Mouse (Mus musculus): Measurements from ENCODE around the gene Fpr1. TPM values are rescaled to one million over a fixed set of nuclear protein-coding genes. Genes with fewer than 3 reads are reported as not detected.
"Not testable (repeated sequence)": the region's sequence is repeated elsewhere in the genome, so short reads cannot be mapped to it uniquely, and the experiment has no call there.

The Fpr1 gene
- total RNA-seq (2021): not detected
- long read RNA-seq, experiment 1: 0 reads
- long read RNA-seq, experiment 2: 0 reads

DNA sequence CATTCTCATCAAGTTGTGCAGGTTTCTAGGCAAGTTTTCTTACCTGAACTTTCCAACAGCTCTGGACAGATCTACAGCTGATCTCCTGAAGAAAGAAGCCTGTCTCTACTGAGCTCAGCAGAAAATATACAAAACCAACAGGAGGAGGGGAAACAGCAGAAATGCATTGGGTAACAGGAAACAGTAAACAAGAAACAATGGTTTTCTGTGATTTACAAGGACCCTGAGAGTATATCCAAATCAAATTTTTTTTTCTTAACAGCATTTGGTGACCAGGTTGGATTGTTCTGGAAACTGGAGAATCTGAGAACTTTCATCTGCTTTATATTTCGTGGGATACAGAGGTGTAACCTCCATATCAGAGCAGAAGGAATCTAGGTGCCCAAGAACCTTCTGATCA lies at the start of gene Fpr1:
Gene Fpr1, minus strand, starts transcription at position 101 of the 400 bp plus-strand sequence.
- no peak for DNase-seq (ENCODE audit: low spot score in 2 of 2)
- Histone ChIP-seq H3K4me3 (no peak within 1 kb of the TSS), H3K27ac (no peak within 1 kb of the TSS)
- TF ChIP-seq CTCF (conservative IDR thresholded peaks at IDR 0.05): no peak

GRCm38 (mm10) chr17:17917782-17918181 lies 34.0 kb upstream of the Fpr1 start:
- DNase-seq (ENCODE audit: low spot score in 2 of 2): no peak
- no peak for TF ChIP-seq CTCF (conservative IDR thresholded peaks at IDR 0.05)
- H3K4me3 ChIP-seq: no peak overlapping the region
- H3K27ac ChIP-seq: no peak overlapping the region

GRCm38 (mm10) chr17:17917376-17917775 lies 33.6 kb upstream of the Fpr1 start:
- DNase-seq (ENCODE audit: low spot score in 2 of 2): no peak
- no peak for TF ChIP-seq CTCF (conservative IDR thresholded peaks at IDR 0.05)
- Histone ChIP-seq H3K27ac (no peak overlapping the region), H3K4me3 (no peak overlapping the region)

DNA sequence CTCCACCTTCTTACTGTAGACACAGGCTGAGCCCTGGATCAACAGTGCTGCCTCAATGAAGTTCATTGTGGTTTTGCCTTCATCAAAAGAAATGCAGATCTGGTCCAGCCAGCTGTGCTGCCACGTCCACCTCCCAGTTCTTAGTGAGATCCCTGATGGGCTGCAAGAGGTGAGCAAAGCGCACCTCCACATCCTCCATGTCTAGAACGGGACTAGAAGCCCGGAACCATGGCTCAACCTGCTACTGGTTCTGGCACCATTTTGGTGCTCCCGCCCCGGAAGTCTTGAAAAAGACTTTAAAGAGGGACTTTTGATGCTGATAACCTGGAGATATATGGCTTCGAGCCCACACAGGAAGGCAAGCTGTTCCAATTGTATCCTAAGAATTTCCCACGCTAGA lies 28.9 kb upstream of the Fpr1 start:
- not testable (repeated sequence) for H3K4me3 ChIP-seq; H3K27ac ChIP-seq; DNase-seq (ENCODE audit: low spot score in 2 of 2)

DNA sequence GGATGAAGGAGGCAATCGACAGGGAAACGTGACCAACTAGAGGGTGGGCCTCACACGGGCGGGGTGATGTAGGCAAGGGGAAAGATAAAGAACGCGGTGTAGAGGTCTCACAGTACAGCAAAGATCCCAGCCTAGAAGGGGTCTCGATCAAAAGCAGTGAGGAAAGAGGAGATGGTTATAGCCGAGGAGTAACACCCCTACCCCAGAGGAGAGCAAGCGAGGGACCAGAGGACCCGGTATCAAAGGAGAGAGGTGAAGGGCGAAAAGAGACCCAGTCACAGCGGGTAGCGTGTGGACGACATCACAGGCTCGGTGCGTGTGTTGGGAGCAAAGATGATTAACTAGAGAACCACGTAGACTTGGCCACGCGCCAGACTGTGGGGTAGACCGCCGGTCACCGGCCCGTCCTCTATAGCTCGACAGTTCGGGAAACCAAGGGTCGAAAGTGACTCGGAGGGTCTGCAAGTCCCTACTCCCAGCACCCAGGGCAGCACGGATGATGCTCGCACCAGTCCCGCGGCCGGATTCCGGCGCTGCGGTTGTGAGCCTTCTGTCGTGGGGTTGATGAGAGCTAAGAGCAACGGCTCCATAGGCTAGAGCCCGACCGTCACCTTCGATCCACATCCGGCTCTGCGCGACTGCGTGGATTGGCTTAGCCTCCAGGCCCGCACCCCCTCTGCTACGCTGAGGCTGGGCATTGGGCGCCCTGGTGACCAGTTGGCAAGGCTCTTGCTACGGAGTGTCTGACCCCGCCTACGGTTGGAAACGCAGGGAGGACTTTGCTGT lies 26.1 kb upstream of the Fpr1 start:
- no peak for TF ChIP-seq CTCF (conservative IDR thresholded peaks at IDR 0.05)
- H3K27ac ChIP-seq: peak overlapping the region; percentile 76
- DNase-seq (ENCODE audit: low spot score in 2 of 2): peak; percentile 82 to 88

DNA sequence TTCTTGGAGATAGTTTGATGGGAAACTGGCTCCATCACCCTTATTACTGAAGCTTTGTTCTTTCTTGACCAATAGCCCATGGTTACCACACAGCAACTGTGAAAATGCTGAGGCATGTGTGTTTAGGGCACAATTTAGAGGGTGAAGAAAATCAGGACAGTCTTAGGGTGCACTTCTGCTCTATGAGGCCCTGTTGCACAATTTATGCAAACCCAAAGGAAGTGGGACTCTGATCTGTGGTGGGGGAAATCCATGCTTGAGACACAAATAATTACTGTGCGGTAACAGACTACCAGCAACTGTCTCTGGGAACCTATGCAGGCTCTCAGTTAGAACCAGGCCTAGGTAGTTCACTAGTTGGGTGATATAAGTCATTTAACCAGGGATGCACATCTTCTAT lies 17.0 kb upstream of the Fpr1 start:
- DNase-seq (ENCODE audit: low spot score in 2 of 2): no peak
- no peak overlapping the region for H3K4me3 ChIP-seq
- H3K27ac ChIP-seq: no peak overlapping the region
- no peak for TF ChIP-seq CTCF (conservative IDR thresholded peaks at IDR 0.05)

More for the DNA sequence above, 26.1 kb upstream of the Fpr1 start:
- H3K4me3 ChIP-seq: peak overlapping the region; percentile 58

GRCm38 (mm10) chr17:17899268-17899667 lies 15.5 kb upstream of the Fpr1 start:
- peak in 1 of 2 experiments; percentile 3 for DNase-seq (ENCODE audit: low spot score in 2 of 2)
- Histone ChIP-seq H3K27ac (no peak overlapping the region), H3K4me3 (no peak overlapping the region)
- peak; percentile 76 for TF ChIP-seq CTCF (conservative IDR thresholded peaks at IDR 0.05)

- DNase-seq (ENCODE audit: low spot score in 2 of 2): peak; percentile 37 to 59
- no peak overlapping the region for H3K27ac ChIP-seq
- TF ChIP-seq CTCF (conservative IDR thresholded peaks at IDR 0.05): peak; percentile 91
- H3K4me3 ChIP-seq: no peak overlapping the region
Observed at GRCm38 (mm10) chr17:17896039-17896438, 12.3 kb upstream of the Fpr1 start.

GRCm38 (mm10) chr17:17889732-17890425 lies 6.1 kb upstream of the Fpr1 start:
- Histone ChIP-seq H3K27ac (no peak overlapping the region), H3K4me3 (no peak overlapping the region)
- TF ChIP-seq CTCF (conservative IDR thresholded peaks at IDR 0.05): no peak
- DNase-seq (ENCODE audit: low spot score in 2 of 2): no peak

DNA sequence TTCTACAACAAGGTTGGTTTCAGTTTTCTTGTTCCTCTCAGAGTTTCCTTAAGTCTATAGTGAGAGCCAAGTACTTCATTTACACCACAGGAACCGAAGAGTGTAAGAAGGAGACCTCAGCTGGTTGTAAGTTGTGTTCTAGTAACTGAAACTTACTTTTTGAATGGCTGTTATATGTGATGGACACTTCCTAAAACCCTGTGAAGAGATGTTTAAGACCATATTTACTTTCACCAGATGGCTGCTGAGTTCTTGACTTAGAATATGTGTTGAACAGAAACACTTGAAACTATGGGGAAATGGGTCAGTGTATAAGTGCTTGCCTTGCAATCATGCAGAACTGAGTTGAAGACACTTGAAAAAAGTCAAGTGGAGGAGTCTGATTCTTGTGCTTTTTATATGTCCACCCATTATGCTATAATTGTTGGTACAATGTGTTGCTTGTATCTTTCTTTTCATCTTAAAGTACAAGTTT lies 4.1 kb upstream of the Fpr1 start, which contains the start of the genes Fpr2 and Fpr3:
Gene Fpr2, plus strand, starts transcription at position 51 of the 475 bp plus-strand sequence.
Gene Fpr3, plus strand, starts transcription at position 79 of the 475 bp plus-strand sequence.
- no peak for TF ChIP-seq CTCF (conservative IDR thresholded peaks at IDR 0.05)
- DNase-seq (ENCODE audit: low spot score in 2 of 2): no peak
- Histone ChIP-seq H3K27ac (no peak within 1 kb of the TSS), H3K4me3 (no peak within 1 kb of the TSS)

GRCm38 (mm10) chr17:17882672-17883071 lies 1.1 kb downstream of the Fpr1 start:
- DNase-seq (ENCODE audit: low spot score in 2 of 2): no peak
- H3K27ac ChIP-seq: no peak overlapping the region
- no peak for TF ChIP-seq CTCF (conservative IDR thresholded peaks at IDR 0.05)
- H3K4me3 ChIP-seq: no peak overlapping the region

DNA sequence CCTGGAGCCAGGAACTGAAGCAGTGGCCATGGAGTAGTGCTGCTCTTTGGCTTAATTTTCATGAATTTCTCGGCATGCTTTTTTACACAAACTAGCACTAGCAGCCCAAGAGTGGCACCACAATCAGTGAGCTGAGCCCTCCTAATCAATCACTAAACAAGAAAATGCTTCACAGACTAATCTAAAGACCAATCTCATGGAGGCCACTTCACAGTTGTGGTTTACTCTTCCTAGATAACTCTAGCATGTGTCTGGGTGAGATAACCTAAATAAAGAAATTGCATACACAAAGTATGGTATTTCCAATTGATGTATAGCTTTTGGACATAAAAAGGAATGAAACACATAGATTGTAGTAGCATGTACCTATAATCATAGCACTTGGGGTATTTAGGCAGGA lies 4.4 kb downstream of the Fpr1 start:
- H3K27ac ChIP-seq: no peak overlapping the region
- no peak for TF ChIP-seq CTCF (conservative IDR thresholded peaks at IDR 0.05)
- no peak for DNase-seq (ENCODE audit: low spot score in 2 of 2)
- H3K4me3 ChIP-seq: no peak overlapping the region

- Histone ChIP-seq H3K4me3 (no peak overlapping the region), H3K27ac (no peak overlapping the region)
- no peak for DNase-seq (ENCODE audit: low spot score in 2 of 2)
- no peak for TF ChIP-seq CTCF (conservative IDR thresholded peaks at IDR 0.05)
Observed at GRCm38 (mm10) chr17:17871697-17872096, 12.0 kb downstream of the Fpr1 start.
